In the genomic region with DNA sequence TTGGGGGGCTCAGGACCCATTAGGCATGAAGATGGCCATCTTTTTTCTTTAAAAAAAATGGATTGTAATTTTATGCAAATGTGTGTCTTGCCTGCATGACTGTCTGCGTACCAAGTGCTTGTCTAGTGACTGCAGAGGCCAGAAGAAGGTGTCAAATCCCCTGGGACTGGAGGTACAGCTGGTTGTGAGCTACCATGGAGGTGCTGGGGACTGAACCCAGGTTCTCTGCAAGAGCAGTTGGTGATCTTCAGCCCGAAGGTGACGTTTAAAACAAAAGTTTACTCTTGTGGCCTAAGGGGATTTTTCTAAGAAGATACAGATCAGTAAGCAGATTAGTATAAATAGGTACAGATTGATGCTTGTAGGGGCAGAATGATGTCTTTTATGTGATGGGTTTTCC, we compare ENCODE assay signal across 45 mouse cellular contexts. TPM values are rescaled to one million over a fixed set of nuclear protein-coding genes. Genes with fewer than 3 reads are reported as not detected.
"Had no signal": no experiment of that assay in that cellular context is flagged by ENCODE, and none has a peak within 500 bp of the region (broad histone marks: within the 10 kb centered on the region; RNA-seq: fewer than 3 reads in every experiment).

No protein-coding gene starts in this region.

- H3K4me3 ChIP-seq: limb, embryonic 10.5 days; limb, embryonic 12.5 days; limb, embryonic 13.5 days; limb, embryonic 15.5 days; liver, embryonic 12.5 days; liver, embryonic 13.5 days; liver, embryonic 15.5 days; lung, embryonic 15.5 days; megakaryocyte, embryonic 14.5 days; midbrain, embryonic 10.5 days; midbrain, embryonic 12.5 days; midbrain, embryonic 13.5 days; midbrain, embryonic 15.5 days; myocyte had no signal

- H3K9me3 ChIP-seq: limb, embryonic 10.5 days; limb, embryonic 12.5 days; limb, embryonic 13.5 days; limb, embryonic 15.5 days; liver, embryonic 12.5 days; liver, embryonic 13.5 days; liver, embryonic 15.5 days; lung, embryonic 15.5 days; midbrain, embryonic 10.5 days; midbrain, embryonic 12.5 days; midbrain, embryonic 13.5 days; midbrain, embryonic 15.5 days had no signal

- H3K9ac ChIP-seq: limb, embryonic 12.5 days; limb, embryonic 13.5 days; limb, embryonic 15.5 days; liver, embryonic 12.5 days; liver, embryonic 13.5 days; liver, embryonic 14.5 days; liver, embryonic 15.5 days; liver, postnatal 0 days; lung, embryonic 14.5 days; lung, embryonic 15.5 days; midbrain, embryonic 12.5 days; midbrain, embryonic 13.5 days; midbrain, embryonic 15.5 days had no signal

- H3K27me3 ChIP-seq: limb, embryonic 15.5 days; liver, embryonic 12.5 days; liver, embryonic 13.5 days; liver, embryonic 15.5 days; lung, embryonic 15.5 days; midbrain, embryonic 12.5 days; midbrain, embryonic 13.5 days; midbrain, embryonic 15.5 days had no signal

- H3K4me2 ChIP-seq: limb, embryonic 12.5 days; limb, embryonic 13.5 days; limb, embryonic 15.5 days; liver, embryonic 11.5 days; liver, embryonic 12.5 days; liver, embryonic 13.5 days; liver, embryonic 15.5 days; lung, embryonic 14.5 days; lung, embryonic 15.5 days; midbrain, embryonic 11.5 days; midbrain, embryonic 12.5 days; midbrain, embryonic 13.5 days; midbrain, embryonic 15.5 days had no signal

- H3K4me1 ChIP-seq: limb, embryonic 10.5 days; limb, embryonic 12.5 days; limb, embryonic 13.5 days; limb, embryonic 15.5 days; lung, embryonic 15.5 days; midbrain, embryonic 10.5 days; midbrain, embryonic 12.5 days; midbrain, embryonic 13.5 days; midbrain, embryonic 15.5 days had no signal

- DNase-seq: left cerebral cortex, postnatal 4 days; liver; liver, embryonic 13.5 days; liver, postnatal 0 days; lung, adult 18-20 months; lung, adult 2 months; lung, embryonic 14.5 days; lung, postnatal 10 days; lung, postnatal 14 days; lung, postnatal 4 days; midbrain, embryonic 14.5 days had no signal

- H3K36me3 ChIP-seq: limb, embryonic 10.5 days; limb, embryonic 12.5 days; limb, embryonic 13.5 days; limb, embryonic 15.5 days; liver, embryonic 12.5 days; liver, embryonic 13.5 days; liver, embryonic 15.5 days; lung, embryonic 15.5 days; midbrain, embryonic 10.5 days; midbrain, embryonic 12.5 days; midbrain, embryonic 13.5 days; midbrain, embryonic 15.5 days had no signal

- H3K27ac ChIP-seq: limb, embryonic 10.5 days; limb, embryonic 12.5 days; limb, embryonic 13.5 days; limb, embryonic 15.5 days; liver, embryonic 12.5 days; liver, embryonic 13.5 days; liver, embryonic 14.5 days; liver, embryonic 15.5 days; lung, embryonic 15.5 days; macrophage; midbrain, embryonic 10.5 days; midbrain, embryonic 12.5 days; midbrain, embryonic 13.5 days; midbrain, embryonic 15.5 days had no signal

RNA-seq across cellular contexts. Expression of gene Cd70, which starts 13.9 kb away (rescaled TPM):
- total RNA-seq: left cerebral cortex, postnatal 10 days; left cerebral cortex, postnatal 14 days; left cerebral cortex, postnatal 4 days; liver, adult 2 months; megakaryocyte progenitor cell, adult 5-6 weeks; megakaryocyte, adult 5-6 weeks; megakaryocyte-erythroid progenitor cell, adult 5-6 weeks; monocyte, adult 5-6 weeks had no signal
- polyA plus RNA-seq: limb, embryonic 10.5 days; limb, embryonic 11.5 days; limb, embryonic 12.5 days; limb, embryonic 13.5 days; limb, embryonic 14.5 days; limb, embryonic 15.5 days; liver, adult 2 months; liver, embryonic 11.5 days; liver, embryonic 12.5 days; liver, embryonic 13.5 days; liver, embryonic 14.5 days; liver, embryonic 15.5 days; liver, embryonic 16.5 days; liver, postnatal 0 days; lung, adult 2 months; lung, embryonic 14.5 days; lung, embryonic 15.5 days; lung, embryonic 16.5 days; lung, postnatal 0 days; macrophage; midbrain, embryonic 10.5 days; myocyte had no signal

RNA-seq across cellular contexts. Expression of gene Tnfsf9, which starts 30.5 kb away (rescaled TPM):
- total RNA-seq: megakaryocyte-erythroid progenitor cell, adult 5-6 weeks had no signal

RNA-seq across cellular contexts. Expression of gene Tubb4a, which starts 48.1 kb away (rescaled TPM):
- total RNA-seq: megakaryocyte-erythroid progenitor cell, adult 5-6 weeks; monocyte, adult 5-6 weeks had no signal

RNA-seq across cellular contexts. Expression of gene Tnfsf14, which starts 58.3 kb away (rescaled TPM):
- total RNA-seq: left cerebral cortex, adult 8-10 months; left cerebral cortex, postnatal 10 days; left cerebral cortex, postnatal 14 days; left cerebral cortex, postnatal 25 days; left cerebral cortex, postnatal 36 days; left cerebral cortex, postnatal 4 days; midbrain, postnatal 0 days had no signal
- polyA plus RNA-seq: midbrain, embryonic 13.5 days; midbrain, embryonic 14.5 days; midbrain, embryonic 15.5 days; midbrain, embryonic 16.5 days; midbrain, postnatal 0 days; myocyte had no signal
